Mouse (Mus musculus): ENCODE measurements around the gene Sorbs1. TPM values are rescaled to one million over a fixed set of nuclear protein-coding genes. Genes with fewer than 3 reads are reported as not detected.

The Sorbs1 gene
- polyA plus RNA-seq, 1 experiment from 2014 or later = 98.8 TPM

- Histone ChIP-seq H3K4me1 (replicated peaks; ENCODE audit: control insufficient read depth, insufficient read depth, low read length) (peaks cover 6% of the 10 kb centered on the region; the same call in 1 of the 2 replicates), H3K27ac (no peak overlapping the region), H3K9ac (no peak overlapping the region), H3K4me3 (replicated peaks; ENCODE audit: low read length) (no peak overlapping the region), H3K27me3 (ENCODE audit: control insufficient read depth, insufficient read depth, low read length) (peaks cover 37% of the 10 kb centered on the region), H3K36me3 (replicated peaks; ENCODE audit: control insufficient read depth, insufficient read depth) (no peaks in the 10 kb centered on the region), H3K4me2 (replicated peaks) (no peak overlapping the region), H3K9me3 (ENCODE audit: control insufficient read depth, low read length) (no peaks in the 10 kb centered on the region)
- 7% methylated on average over 13 of the region's 13 CpGs for WGBS
- DNase-seq (ENCODE audit: low spot score) (no peak), ATAC-seq (ENCODE audit: low FRiP score) (no peak)
These were observed 240.9 kb downstream of the Sorbs1 start for GRCm38 (mm10) chr19:40272674-40273073.

GRCm38 (mm10) chr19:40271308-40271892, 242.2 kb downstream of the Sorbs1 start, which contains the start of gene Pdlim1:
Gene Pdlim1 (minus strand): TSS chr19:40271842.
- under 1% methylated on average over 53 of the region's 54 CpGs for WGBS
- peak; percentile 38 for DNase-seq (ENCODE audit: low spot score)

GRCm38 (mm10) chr19:40270351-40271307, 242.9 kb downstream of the Sorbs1 start:
- H3K36me3 ChIP-seq (replicated peaks; ENCODE audit: control insufficient read depth, insufficient read depth) = no peaks in the 10 kb centered on the region
- 8% methylated on average over 63 of the region's 63 CpGs for WGBS
- ATAC-seq (ENCODE audit: low FRiP score) (peak; percentile 64), DNase-seq (ENCODE audit: low spot score) (no peak)
- H3K9ac ChIP-seq = peak overlapping the region; percentile 42
- peaks cover 6% of the 10 kb centered on the region; the same call in 1 of the 2 replicates for H3K4me1 ChIP-seq (replicated peaks; ENCODE audit: control insufficient read depth, insufficient read depth, low read length)
- H3K4me3 ChIP-seq (replicated peaks; ENCODE audit: low read length) = peak overlapping the region; percentile 50
- H3K4me2 ChIP-seq (replicated peaks) = peak overlapping the region; percentile 97
- no peaks in the 10 kb centered on the region for H3K9me3 ChIP-seq (ENCODE audit: control insufficient read depth, low read length)
- H3K27ac ChIP-seq = no peak overlapping the region
- peaks cover 37% of the 10 kb centered on the region for H3K27me3 ChIP-seq (ENCODE audit: control insufficient read depth, insufficient read depth, low read length)

More at GRCm38 (mm10) chr19:40271308-40271892, 242.2 kb downstream of the Sorbs1 start, which contains the start of gene Pdlim1:
- H3K4me1 ChIP-seq (replicated peaks; ENCODE audit: control insufficient read depth, insufficient read depth, low read length) = peaks cover 6% of the 10 kb centered on the region; the same call in 1 of the 2 replicates
- H3K27me3 ChIP-seq (ENCODE audit: control insufficient read depth, insufficient read depth, low read length) = peaks cover 37% of the 10 kb centered on the region
- H3K9ac ChIP-seq = peak within 1 kb of the TSS; percentile 42
- no peaks in the 10 kb centered on the region for H3K9me3 ChIP-seq (ENCODE audit: control insufficient read depth, low read length)
- H3K36me3 ChIP-seq (replicated peaks; ENCODE audit: control insufficient read depth, insufficient read depth) = no peaks in the 10 kb centered on the region
- H3K27ac ChIP-seq = no peak within 1 kb of the TSS
- H3K4me3 ChIP-seq (replicated peaks; ENCODE audit: low read length) = peak within 1 kb of the TSS; percentile 50
- peak; percentile 67 for ATAC-seq (ENCODE audit: low FRiP score)
- peak within 1 kb of the TSS; percentile 97 for H3K4me2 ChIP-seq (replicated peaks)

- Histone ChIP-seq H3K27ac (no peak overlapping the region), H3K4me2 (replicated peaks) (no peak overlapping the region), H3K4me1 (replicated peaks; ENCODE audit: control insufficient read depth, insufficient read depth, low read length) (peaks cover 6% of the 10 kb centered on the region; the same call in 1 of the 2 replicates), H3K36me3 (replicated peaks; ENCODE audit: control insufficient read depth, insufficient read depth) (no peaks in the 10 kb centered on the region), H3K27me3 (ENCODE audit: control insufficient read depth, insufficient read depth, low read length) (peaks cover 37% of the 10 kb centered on the region), H3K9ac (no peak overlapping the region), H3K4me3 (replicated peaks; ENCODE audit: low read length) (no peak overlapping the region), H3K9me3 (ENCODE audit: control insufficient read depth, low read length) (no peaks in the 10 kb centered on the region)
- DNase-seq (ENCODE audit: low spot score) (no peak), ATAC-seq (ENCODE audit: low FRiP score) (no peak)
- 75% methylated on average over 5 of the region's 5 CpGs for WGBS
These were observed 244.1 kb downstream of the Sorbs1 start for GRCm38 (mm10) chr19:40269526-40269925.

- Histone ChIP-seq H3K4me3 (replicated peaks; ENCODE audit: low read length) (no peak overlapping the region), H3K9me3 (ENCODE audit: control insufficient read depth, low read length) (no peaks in the 10 kb centered on the region), H3K4me1 (replicated peaks; ENCODE audit: control insufficient read depth, insufficient read depth, low read length) (peaks cover 6% of the 10 kb centered on the region; the same call in 1 of the 2 replicates), H3K27me3 (ENCODE audit: control insufficient read depth, insufficient read depth, low read length) (peaks cover 37% of the 10 kb centered on the region), H3K4me2 (replicated peaks) (no peak overlapping the region), H3K27ac (no peak overlapping the region), H3K36me3 (replicated peaks; ENCODE audit: control insufficient read depth, insufficient read depth) (no peaks in the 10 kb centered on the region), H3K9ac (no peak overlapping the region)
- DNase-seq (ENCODE audit: low spot score) (no peak), ATAC-seq (ENCODE audit: low FRiP score) (no peak)
- 81% methylated on average over 3 of the region's 3 CpGs for WGBS
These were observed 245.1 kb downstream of the Sorbs1 start for GRCm38 (mm10) chr19:40268493-40268892.

- DNase-seq (ENCODE audit: low spot score) = no peak
- 94% methylated on average over 1 of the region's 1 CpGs for WGBS
These were observed 246.2 kb downstream of the Sorbs1 start for GRCm38 (mm10) chr19:40267380-40267779.

GRCm38 (mm10) chr19:40259485-40259884, 254.1 kb downstream of the Sorbs1 start:
- no peak for ATAC-seq (ENCODE audit: low FRiP score)
- H3K4me1 ChIP-seq (replicated peaks; ENCODE audit: control insufficient read depth, insufficient read depth, low read length) = no peaks in the 10 kb centered on the region
- no peaks in the 10 kb centered on the region for H3K9me3 ChIP-seq (ENCODE audit: control insufficient read depth, low read length)
- H3K9ac ChIP-seq = no peak overlapping the region
- DNase-seq (ENCODE audit: low spot score) = no peak
- no peaks in the 10 kb centered on the region for H3K36me3 ChIP-seq (replicated peaks; ENCODE audit: control insufficient read depth, insufficient read depth)
- no peak overlapping the region for H3K4me2 ChIP-seq (replicated peaks)
- no peak overlapping the region for H3K27ac ChIP-seq
- H3K27me3 ChIP-seq (ENCODE audit: control insufficient read depth, insufficient read depth, low read length) = no peaks in the 10 kb centered on the region
- H3K4me3 ChIP-seq (replicated peaks; ENCODE audit: low read length) = no peak overlapping the region
- WGBS = 97% methylated on average over 1 of the region's 1 CpGs

More at GRCm38 (mm10) chr19:40267380-40267779, 246.2 kb downstream of the Sorbs1 start:
- H3K9me3 ChIP-seq (ENCODE audit: control insufficient read depth, low read length) = no peaks in the 10 kb centered on the region
- no peak for ATAC-seq (ENCODE audit: low FRiP score)
- H3K27ac ChIP-seq = no peak overlapping the region
- no peak overlapping the region for H3K4me3 ChIP-seq (replicated peaks; ENCODE audit: low read length)
- no peak overlapping the region for H3K9ac ChIP-seq
- H3K27me3 ChIP-seq (ENCODE audit: control insufficient read depth, insufficient read depth, low read length) = peaks cover 31% of the 10 kb centered on the region
- H3K4me2 ChIP-seq (replicated peaks) = no peak overlapping the region
- no peaks in the 10 kb centered on the region for H3K36me3 ChIP-seq (replicated peaks; ENCODE audit: control insufficient read depth, insufficient read depth)
- peaks cover 6% of the 10 kb centered on the region; the same call in 1 of the 2 replicates for H3K4me1 ChIP-seq (replicated peaks; ENCODE audit: control insufficient read depth, insufficient read depth, low read length)

- Histone ChIP-seq H3K9me3 (ENCODE audit: control insufficient read depth, low read length) (no peaks in the 10 kb centered on the region), H3K4me1 (replicated peaks; ENCODE audit: control insufficient read depth, insufficient read depth, low read length) (no peaks in the 10 kb centered on the region), H3K27me3 (ENCODE audit: control insufficient read depth, insufficient read depth, low read length) (no peaks in the 10 kb centered on the region), H3K27ac (no peak overlapping the region), H3K4me2 (replicated peaks) (no peak overlapping the region), H3K4me3 (replicated peaks; ENCODE audit: low read length) (no peak overlapping the region), H3K9ac (no peak overlapping the region), H3K36me3 (replicated peaks; ENCODE audit: control insufficient read depth, insufficient read depth) (no peaks in the 10 kb centered on the region)
- 80% methylated on average over 4 of the region's 4 CpGs for WGBS
- no peak for ATAC-seq (ENCODE audit: low FRiP score)
- DNase-seq (ENCODE audit: low spot score) = no peak
These were observed 256.2 kb downstream of the Sorbs1 start for GRCm38 (mm10) chr19:40257396-40257795.

GRCm38 (mm10) chr19:40256376-40257050, 257.1 kb downstream of the Sorbs1 start:
- no peak for ATAC-seq (ENCODE audit: low FRiP score)
- WGBS = 75% methylated on average over 2 of the region's 2 CpGs
- no peak overlapping the region for H3K4me2 ChIP-seq (replicated peaks)

More at GRCm38 (mm10) chr19:40256376-40257050, 257.1 kb downstream of the Sorbs1 start:
- H3K9me3 ChIP-seq (ENCODE audit: control insufficient read depth, low read length) = no peaks in the 10 kb centered on the region
- H3K4me3 ChIP-seq (replicated peaks; ENCODE audit: low read length) = no peak overlapping the region
- no peaks in the 10 kb centered on the region for H3K4me1 ChIP-seq (replicated peaks; ENCODE audit: control insufficient read depth, insufficient read depth, low read length)
- no peaks in the 10 kb centered on the region for H3K36me3 ChIP-seq (replicated peaks; ENCODE audit: control insufficient read depth, insufficient read depth)
- H3K27ac ChIP-seq = no peak overlapping the region
- H3K9ac ChIP-seq = no peak overlapping the region
- no peak for DNase-seq (ENCODE audit: low spot score)
- no peaks in the 10 kb centered on the region for H3K27me3 ChIP-seq (ENCODE audit: control insufficient read depth, insufficient read depth, low read length)
